Comparison of ENCODE assay signal across 24 mouse cellular contexts in genomic region chr16:34813570-34813969, GRCm38 (mm10).
"Had no signal": no experiment of that assay in that cellular context is flagged by ENCODE, and none has a peak within 500 bp of the region (broad histone marks: within the 10 kb centered on the region; RNA-seq: fewer than 3 reads in every experiment).

No protein-coding gene starts in this region.

- H3K9me3 ChIP-seq: heart, embryonic 13.5 days; heart, embryonic 15.5 days; hindbrain, embryonic 13.5 days; hindbrain, embryonic 15.5 days; kidney, embryonic 15.5 days; limb, embryonic 13.5 days; limb, embryonic 15.5 days; liver, embryonic 12.5 days had no signal

- ATAC-seq: hindbrain, postnatal 0 days; intestine, embryonic 16.5 days; liver, embryonic 12.5 days had no signal

- H3K27ac ChIP-seq: heart, embryonic 13.5 days; heart, embryonic 15.5 days; hindbrain, embryonic 13.5 days; hindbrain, embryonic 15.5 days; hindbrain, postnatal 0 days; kidney, embryonic 15.5 days; limb, embryonic 13.5 days; limb, embryonic 15.5 days; liver, embryonic 12.5 days; liver, embryonic 14.5 days had no signal

- H3K4me1 ChIP-seq: heart, embryonic 15.5 days; hindbrain, embryonic 13.5 days; hindbrain, embryonic 15.5 days; kidney, embryonic 15.5 days; limb, embryonic 13.5 days; limb, embryonic 15.5 days; liver, embryonic 12.5 days had no signal

- H3K36me3 ChIP-seq: heart, embryonic 13.5 days; heart, embryonic 15.5 days; hindbrain, embryonic 13.5 days; hindbrain, embryonic 15.5 days; kidney, embryonic 15.5 days; limb, embryonic 13.5 days; limb, embryonic 15.5 days; liver, embryonic 12.5 days had no signal

- H3K4me3 ChIP-seq: heart, embryonic 13.5 days; heart, embryonic 15.5 days; hindbrain, embryonic 13.5 days; hindbrain, embryonic 15.5 days; kidney, embryonic 15.5 days; limb, embryonic 13.5 days; limb, embryonic 15.5 days; liver, embryonic 12.5 days had no signal

- H3K27me3 ChIP-seq: heart, embryonic 13.5 days; heart, embryonic 15.5 days; hindbrain, embryonic 13.5 days; hindbrain, embryonic 15.5 days; kidney, embryonic 15.5 days; limb, embryonic 15.5 days; liver, embryonic 12.5 days had no signal

- DNase-seq: gastrocnemius, postnatal 14 days; gastrocnemius, postnatal 36 days; heart, adult 18-20 months; heart, postnatal 14 days; heart, postnatal 36 days; kidney, adult 11 months; kidney, adult 2 months; kidney, adult 9 months; kidney, postnatal 10 days; kidney, postnatal 25 days; layer of hippocampus, adult 9-11 months; layer of hippocampus, postnatal 36 days; left cerebral cortex, postnatal 4 days had no signal
